Mouse (Mus musculus): ENCODE data around the gene Ctdspl2.

DNA sequence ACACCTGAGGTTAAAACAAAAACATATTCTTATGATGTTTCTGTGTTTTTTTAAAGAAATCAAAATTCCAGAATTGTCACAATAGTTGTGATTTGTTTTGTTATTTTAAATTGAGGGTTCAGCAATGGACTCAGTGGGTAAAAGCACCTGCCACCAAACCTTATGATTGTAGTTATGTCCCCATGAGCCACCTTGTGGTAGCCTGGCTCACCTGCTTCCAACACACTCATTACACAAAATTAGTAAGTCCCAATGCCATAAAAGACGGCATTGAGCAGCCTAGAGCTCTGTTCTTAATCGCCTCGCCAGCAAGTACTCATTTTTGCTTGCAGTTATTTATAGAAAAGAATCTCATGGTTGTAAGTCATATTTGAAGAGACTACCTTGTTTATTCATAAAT, 45.8 kb upstream of the Ctdspl2 start:
- TF ChIP-seq CTCF (IDR thresholded peaks at IDR 0.05; ENCODE audit: extremely low read depth, insufficient read length, insufficient replicate concordance, low read depth, low read length) (no peak), POLR2A (IDR thresholded peaks at IDR 0.05; ENCODE audit: low read depth, low read length) (no peak)

All from small intestine, adult 2 months (tissue).